Comparison of ENCODE assay signal across 16 mouse cellular contexts in genomic region chr3:131788321-131788720, GRCm38 (mm10).
"Had no signal": no experiment of that assay in that cellular context is flagged by ENCODE, and none has a peak within 500 bp of the region (broad histone marks: within the 10 kb centered on the region; RNA-seq: fewer than 3 reads in every experiment).

No protein-coding gene starts in this region.

- H3K4me1 ChIP-seq: neural tube, embryonic 12.5 days; neural tube, embryonic 13.5 days; neural tube, embryonic 15.5 days; stomach, embryonic 15.5 days had no signal

- H3K9me3 ChIP-seq: neural tube, embryonic 12.5 days; neural tube, embryonic 13.5 days; neural tube, embryonic 15.5 days; stomach, embryonic 15.5 days had no signal

- H3K9ac ChIP-seq: neural tube, embryonic 12.5 days; neural tube, embryonic 13.5 days; neural tube, embryonic 15.5 days; stomach, embryonic 15.5 days had no signal

- H3K27ac ChIP-seq: neural tube, embryonic 12.5 days; neural tube, embryonic 13.5 days; neural tube, embryonic 15.5 days; stomach, embryonic 15.5 days; stomach, postnatal 0 days had no signal

- H3K4me3 ChIP-seq: neural tube, embryonic 12.5 days; neural tube, embryonic 13.5 days; neural tube, embryonic 15.5 days; stomach, embryonic 15.5 days had no signal

- H3K4me2 ChIP-seq: neural tube, embryonic 12.5 days; neural tube, embryonic 13.5 days; neural tube, embryonic 15.5 days; stomach, embryonic 15.5 days had no signal

- H3K27me3 ChIP-seq: neural tube, embryonic 12.5 days; neural tube, embryonic 13.5 days; neural tube, embryonic 15.5 days; stomach, embryonic 15.5 days had no signal

- H3K36me3 ChIP-seq: neural tube, embryonic 12.5 days; neural tube, embryonic 13.5 days; neural tube, embryonic 15.5 days; stomach, embryonic 15.5 days had no signal

- DNase-seq: retina, postnatal 1 day; right cerebral cortex, postnatal 14 days; right cerebral cortex, postnatal 25 days; right cerebral cortex, postnatal 4 days; spleen, adult 18-20 months; thymus, adult 18-20 months; thymus, adult 2 months; thymus, postnatal 14 days; thymus, postnatal 25 days; thymus, postnatal 36 days; thymus, postnatal 4 days had no signal
